Mouse (Mus musculus): ENCODE measurements at regions not wholly inside any gene's neighbourhood (a gene's known extent, or its start where the extent isn't known, plus 50 kb on each side); places are given as distances from the start of the nearest gene placed in this dataset.

DNA sequence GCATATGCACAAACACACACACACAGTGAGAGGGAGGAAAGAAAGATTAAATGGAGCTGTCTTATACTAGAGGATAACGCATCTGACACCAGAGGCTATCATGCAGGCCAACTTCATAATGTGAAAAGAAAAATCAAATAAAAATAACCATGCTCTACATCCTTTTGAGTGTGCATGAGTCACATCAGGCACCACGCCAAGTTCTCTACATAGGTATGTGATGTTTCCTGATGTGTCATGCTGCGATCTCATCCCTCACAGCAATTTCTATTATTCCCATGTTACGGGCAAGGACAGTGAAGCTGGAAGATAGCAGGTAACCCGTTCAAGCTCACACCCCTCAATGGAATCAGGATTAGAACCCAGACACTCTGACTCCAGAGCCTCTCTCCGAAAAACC lies 346.4 kb upstream of the Rgma start:
- TF ChIP-seq CTCF (conservative IDR thresholded peaks at IDR 0.05; ENCODE audit: insufficient read depth, insufficient read length, low read depth, low read length) = no peak
- no peak for TF ChIP-seq POLR2A (IDR thresholded peaks at IDR 0.05; ENCODE audit: low read depth, low read length)

All from kidney, adult 2 months (tissue).